Mouse (Mus musculus) small intestine, adult 2 months (tissue): Measurements from ENCODE around the gene H13.

Source experiments
- CTCF ChIP-seq: fragments of 200-500 bp; IDR thresholded peaks from 2 replicates; pipeline ENCODE4 v1.5.1; 2012; ENCODE audit warnings: low read depth, mild to moderate bottlenecking, control low read depth, inconsistent platforms, low read length, moderate library complexity, mixed read lengths; ENCODE audit not compliant: insufficient replicate concordance, insufficient read length; ENCODE audit errors: extremely low read depth
- POLR2A ChIP-seq: fragments of 200-500 bp; IDR thresholded peaks from 2 replicates; pipeline ENCODE4 v1.6.1; 2012; ENCODE audit warnings: low read depth, mild to moderate bottlenecking, control low read depth, inconsistent platforms, low read length, moderate library complexity

- TF ChIP-seq POLR2A (no peak), CTCF (no peak)
These were observed 35.0 kb upstream of the H13 start for GRCm38 (mm10) chr2:152634311-152634710.
